In genomic region chr8:111536031-111536977, GRCm38 (mm10) we compare ENCODE assay signal across 8 mouse cellular contexts. TPM values are rescaled to one million over a fixed set of nuclear protein-coding genes. Genes with fewer than 3 reads are reported as not detected.
DNase-seq lines count a peak whose midpoint lies in the region; ATAC-seq and TF ChIP-seq lines count a peak whose summit lies in the region.

TSS of gene Znrf1 (plus strand) at chr8:111536097.

- H3K27me3 ChIP-seq in hindbrain, embryonic 16.5 days (replicated peaks; ENCODE audit: control insufficient read depth, insufficient read depth, low read length) = no peaks in the 10 kb centered on the region

- no peaks in the 10 kb centered on the region for H3K9me3 ChIP-seq in hindbrain, embryonic 16.5 days (ENCODE audit: control insufficient read depth, low read length)

- under 1% methylated on average over 52 of the region's 100 CpGs for WGBS in hindbrain, embryonic 16.5 days

- peak; percentile 90 for ATAC-seq in hindbrain, embryonic 16.5 days
- peak; percentile 65 for ATAC-seq in megakaryocyte, adult 5-6 weeks (ENCODE audit: poor library complexity, severe bottlenecking)

- peak within 1 kb of the TSS; percentile 98 for H3K9ac ChIP-seq in hindbrain, embryonic 16.5 days (ENCODE audit: low read depth, low read length)

- intact Hi-C loops in gastrocnemius, adult 2 months (cut with DNase I) = loop anchor here (2.0 kb wide), 1 partner anchor 14 kb away; no protein-coding TSS in a partner anchor
- intact Hi-C loops in left cerebral cortex, adult 2 months (cut with DNase I) = loop anchor here (1.0 to 5.0 kb wide), 5 partner anchors 41 to 126 kb away; partner anchors contain the start of gene Zfp1

- peak; percentile 69 for TF ChIP-seq CTCF in gastrocnemius, adult 2 months (IDR thresholded peaks at IDR 0.05)
- peak; percentile 57 for TF ChIP-seq CTCF in left cerebral cortex, adult 2 months (IDR thresholded peaks at IDR 0.05)

- DNase-seq in ZHBTc4 (ENCODE audit: low read depth, low spot score) = peak; percentile 98
- DNase-seq in cerebellum, postnatal 4 days (ENCODE audit: low spot score in 2 of 2) = peak; percentile 38 to 74
- DNase-seq in gastrocnemius, adult 2 months = peak; percentile 88
- DNase-seq in left cerebral cortex, adult 2 months (ENCODE audit: extremely low spot score in 1 of 2, low spot score in 2 of 2) = peak; percentile 77
- DNase-seq in right cerebral cortex, postnatal 10 days (ENCODE audit: low spot score in 2 of 2) = peak; percentile 80 to 81
- peak; percentile 66 for DNase-seq in urinary bladder, postnatal 25 days (ENCODE audit: low spot score)

- H3K36me3 ChIP-seq in hindbrain, embryonic 16.5 days (ENCODE audit: control insufficient read depth, insufficient read depth, low read length) = no peaks in the 10 kb centered on the region

- peak within 1 kb of the TSS; percentile 93 for H3K4me2 ChIP-seq in hindbrain, embryonic 16.5 days (ENCODE audit: low read length)

- peaks cover 38% of the 10 kb centered on the region for H3K4me1 ChIP-seq in hindbrain, embryonic 16.5 days (ENCODE audit: control insufficient read depth, insufficient read depth, low read depth, low read length)

- peak within 1 kb of the TSS; percentile 95 for H3K27ac ChIP-seq in gastrocnemius, adult 2 months
- H3K27ac ChIP-seq in hindbrain, embryonic 16.5 days (ENCODE audit: low read depth, low read length) = peak within 1 kb of the TSS; percentile 95
- peak within 1 kb of the TSS; percentile 91 for H3K27ac ChIP-seq in left cerebral cortex, adult 2 months

- peak within 1 kb of the TSS; percentile 94 for H3K4me3 ChIP-seq in gastrocnemius, adult 2 months
- peak within 1 kb of the TSS; percentile 95 for H3K4me3 ChIP-seq in hindbrain, embryonic 16.5 days (ENCODE audit: low read length)
- H3K4me3 ChIP-seq in left cerebral cortex, adult 2 months = peak within 1 kb of the TSS; percentile 85

RNA-seq across cellular contexts. Expression of gene Znrf1, which starts in this region (rescaled TPM):
- total RNA-seq in gastrocnemius, adult 2 months (2021) = 10 to 100 TPM; 58.6 to 69.8 TPM
- polyA plus RNA-seq in hindbrain, embryonic 16.5 days (2015; fragmentation: Nextera tagmentation; extraction: Ambion mirVana) = 65.7 and 69.1 TPM in 2 replicates
- total RNA-seq in left cerebral cortex, adult 2 months (2021) = 100 to 1,000 TPM; 166 to 171 TPM
- 67.1 and 73.4 TPM in 2 replicates for total RNA-seq in megakaryocyte, adult 5-6 weeks (2015)
- total RNA-seq in megakaryocyte, adult 5-6 weeks (2017) = 39.3 and 50.3 TPM in 2 replicates

Comparison
In these comparisons a context has a peak if more than half of its experiments do, and no peak if none do; other contexts are left out.
1. Peak in every context shown above with its lines: DNase-seq, ATAC-seq, H3K4me3 ChIP-seq and H3K27ac ChIP-seq.